Mouse (Mus musculus): Measurements from ENCODE around the gene Zpbp2.

DNA sequence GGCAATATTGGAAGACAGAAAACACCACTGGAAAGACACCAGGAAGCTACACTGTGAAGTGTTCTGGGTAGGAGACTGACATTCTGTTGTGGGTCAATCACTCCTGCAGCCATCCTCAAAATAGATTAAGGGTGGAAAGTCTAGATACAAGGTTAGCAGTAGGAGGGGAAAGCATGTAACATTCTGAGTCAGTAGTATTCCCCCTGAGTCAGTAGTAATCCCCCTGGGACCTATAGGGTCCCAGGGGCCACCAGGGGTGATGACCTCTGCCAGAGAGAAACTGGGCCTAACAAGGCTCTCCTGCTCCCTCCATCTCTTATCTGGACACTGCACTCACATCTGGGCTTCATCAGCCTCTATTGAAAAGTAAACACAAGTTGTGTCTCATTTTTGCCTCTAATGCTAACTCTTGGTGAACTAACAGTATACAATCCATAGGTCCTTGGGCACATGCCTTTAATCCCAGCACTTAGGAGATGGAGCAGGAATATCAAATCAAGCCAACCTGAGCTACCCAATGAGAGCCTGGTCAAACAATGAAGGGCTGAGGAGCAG is 13.3 kb upstream of the Zpbp2 start:
- TF ChIP-seq CTCF (IDR thresholded peaks at IDR 0.05; ENCODE audit: insufficient read depth, low read depth, low read length) (no peak), POLR2A (IDR thresholded peaks at IDR 0.05; ENCODE audit: insufficient read depth, low read depth, low read length) (no peak)
